Mouse (Mus musculus): ENCODE data around the gene Olfr487.
"Not testable (repeated sequence)": the region's sequence is repeated elsewhere in the genome, so short reads cannot be mapped to it uniquely, and the experiment has no call there.

Gene Olfr487

DNA sequence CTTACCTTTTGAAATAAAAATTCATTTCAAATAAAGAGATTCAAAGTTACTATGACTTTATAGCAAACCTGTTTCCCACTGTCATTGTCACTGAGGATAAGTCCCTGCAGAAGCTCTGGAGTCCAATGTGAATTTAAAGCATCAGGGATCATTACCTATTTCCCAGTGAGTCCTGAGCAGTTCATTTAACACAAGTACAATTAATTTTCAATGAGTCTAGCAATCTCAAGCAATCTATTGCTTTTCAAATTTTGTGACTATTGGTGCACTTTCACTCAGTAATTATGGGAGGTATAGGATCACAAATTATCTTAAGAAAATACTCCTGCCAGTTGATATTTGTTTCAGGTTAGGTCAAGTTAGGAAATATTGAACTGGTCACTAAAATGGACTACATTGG is at the start of gene Olfr487:
Olfr487 (minus strand) TSS at position 101 of the 400 bp plus-strand sequence.
- DNase-seq (ENCODE audit: low spot score in 2 of 2), result not testable (repeated sequence)

DNA sequence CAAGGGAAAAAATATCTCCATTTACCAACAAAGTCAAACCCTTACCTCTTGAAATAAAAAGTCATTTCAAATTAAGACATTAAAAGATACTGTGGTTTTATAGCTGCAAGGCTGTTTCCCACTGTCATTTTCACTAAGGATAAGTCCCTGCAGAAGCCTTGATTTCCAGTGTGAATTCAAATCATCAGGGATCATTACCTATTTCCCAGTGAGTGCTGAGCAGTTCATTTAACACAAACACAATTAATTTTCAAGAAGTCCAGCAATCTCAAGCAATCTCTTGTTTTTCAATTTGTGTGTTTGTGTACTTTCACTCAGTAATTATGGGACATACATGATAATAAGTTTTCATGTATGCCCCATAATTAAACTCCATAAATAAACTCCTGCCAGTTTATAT is 43.8 kb upstream of the Olfr487 start, which contains the start of gene Olfr488:
Olfr488 (minus strand) TSS at position 101 of the 400 bp plus-strand sequence.
- DNase-seq (ENCODE audit: low spot score in 2 of 2), result no peak

DNA sequence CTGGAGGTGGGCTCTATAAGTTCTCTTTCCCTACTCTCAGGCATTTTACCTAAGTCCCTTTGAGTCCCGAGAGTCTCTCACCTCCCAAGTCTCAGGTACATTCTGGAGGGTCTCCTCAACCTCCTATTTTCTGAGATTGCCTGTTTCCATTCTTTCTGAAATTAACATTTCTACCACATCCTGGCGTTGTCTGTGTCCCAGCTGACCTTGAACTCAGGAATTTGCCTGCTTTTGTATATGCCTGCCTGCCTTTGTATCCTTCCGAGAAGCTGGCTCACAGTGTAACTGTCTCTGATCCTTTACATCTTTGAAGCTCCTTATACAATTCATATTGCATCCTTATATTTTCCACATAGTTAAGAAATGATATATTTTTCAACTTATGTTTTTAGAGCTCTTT is 19.1 kb upstream of the Olfr487 start:
- DNase-seq (ENCODE audit: low spot score in 2 of 2), result no peak

DNA sequence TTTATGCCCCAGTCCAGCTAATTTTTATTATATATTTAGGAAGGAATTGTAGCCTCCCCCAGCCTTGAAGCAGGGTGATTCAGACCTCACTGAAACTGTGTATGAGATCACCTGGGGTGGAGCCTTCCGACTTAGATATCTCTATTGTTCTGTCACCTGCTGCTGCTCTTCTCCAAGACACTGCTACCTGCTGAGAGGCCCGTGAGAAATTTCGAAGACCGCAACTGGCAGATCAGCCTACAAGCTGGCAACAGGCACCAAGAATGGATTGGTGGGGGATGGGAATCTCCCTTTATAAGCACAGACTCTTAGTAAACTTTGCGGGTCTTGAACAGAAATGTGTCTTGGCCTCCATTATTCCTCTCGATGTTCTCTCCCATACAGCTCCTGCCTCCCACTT is 17.5 kb downstream of the Olfr487 start:
- no peak for DNase-seq (ENCODE audit: low spot score in 2 of 2)

DNA sequence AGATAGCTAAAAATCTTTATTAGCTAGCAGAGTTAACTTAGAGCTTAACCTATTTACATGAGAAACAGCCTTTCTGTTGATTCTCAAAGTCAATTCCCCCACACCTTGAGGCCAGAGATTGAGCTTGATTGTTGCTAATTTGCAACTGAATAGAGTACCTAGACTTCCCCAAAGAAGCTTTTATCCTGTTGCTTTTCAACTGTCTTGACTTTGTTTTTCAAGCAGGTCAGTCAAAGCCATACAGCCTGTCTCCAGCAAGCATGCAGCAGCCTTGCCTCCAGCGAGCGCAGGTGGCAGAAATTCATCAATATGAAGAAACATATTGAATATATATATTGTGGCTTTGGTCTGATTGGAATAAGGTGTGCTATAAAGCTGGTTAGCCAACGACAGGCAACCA is 18.1 kb downstream of the Olfr487 start:
- DNase-seq (ENCODE audit: low spot score in 2 of 2), result not testable (repeated sequence)

DNA sequence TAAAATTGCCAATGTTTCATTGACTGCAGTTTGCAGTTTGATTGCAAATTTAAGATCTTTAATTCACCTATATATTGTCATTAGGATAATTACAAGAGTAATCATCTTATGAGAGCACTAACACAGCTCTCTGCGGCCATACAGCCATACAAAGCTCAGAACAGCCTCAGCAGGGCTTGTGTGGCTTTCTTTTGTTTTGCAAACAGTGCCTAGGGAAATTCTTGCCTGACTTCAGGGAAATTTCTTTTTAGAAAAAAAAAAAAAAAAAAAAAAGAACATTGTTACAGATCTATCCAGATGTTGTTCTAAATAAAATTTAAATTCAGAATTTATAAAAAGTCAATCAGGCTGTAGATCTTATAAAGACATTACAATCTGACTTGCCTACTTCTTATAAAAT is 21.7 kb downstream of the Olfr487 start:
- not testable (repeated sequence) for DNase-seq (ENCODE audit: low spot score in 2 of 2)

DNA sequence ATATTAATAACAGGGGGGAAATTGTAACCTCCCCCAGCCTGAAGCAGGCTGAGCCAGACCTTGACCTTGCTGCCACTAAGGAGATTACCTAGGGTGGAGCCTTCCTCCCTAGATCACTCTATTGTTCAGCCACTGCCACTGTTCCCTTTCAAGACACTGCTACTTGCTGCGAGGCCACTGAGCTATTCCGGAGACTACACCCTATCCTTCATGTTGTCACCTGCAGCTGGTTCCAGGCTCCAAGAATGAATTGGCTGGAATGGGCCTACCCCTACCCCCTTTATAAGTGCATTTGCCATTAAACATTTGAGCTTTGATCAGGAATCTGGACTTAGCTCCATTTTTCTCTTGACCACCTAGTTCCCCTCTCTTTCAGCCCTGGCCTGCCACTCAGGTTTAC is 23.2 kb downstream of the Olfr487 start:
- not testable (repeated sequence) for DNase-seq (ENCODE audit: low spot score in 2 of 2)

DNA sequence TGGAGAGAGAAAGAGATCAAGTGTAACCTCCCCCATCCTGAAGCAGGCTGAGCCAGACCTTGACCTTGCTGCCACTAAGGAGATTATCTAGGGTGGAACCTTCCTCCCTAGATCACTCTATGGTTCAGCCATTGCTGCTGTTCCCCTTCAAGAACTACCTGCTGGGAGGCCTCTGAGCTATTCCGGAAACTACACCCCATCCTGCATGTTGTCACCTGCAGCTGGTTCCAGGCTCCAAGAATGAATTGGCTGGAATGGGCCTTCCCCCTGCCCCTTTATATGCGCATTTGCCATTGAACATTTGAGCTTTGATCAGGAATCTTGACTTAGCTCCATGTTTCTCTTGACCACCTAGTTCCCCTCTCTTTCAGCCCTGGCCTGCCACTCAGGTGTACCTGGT is 29.2 kb downstream of the Olfr487 start:
- not testable (repeated sequence) for DNase-seq (ENCODE audit: low spot score in 2 of 2)

DNA sequence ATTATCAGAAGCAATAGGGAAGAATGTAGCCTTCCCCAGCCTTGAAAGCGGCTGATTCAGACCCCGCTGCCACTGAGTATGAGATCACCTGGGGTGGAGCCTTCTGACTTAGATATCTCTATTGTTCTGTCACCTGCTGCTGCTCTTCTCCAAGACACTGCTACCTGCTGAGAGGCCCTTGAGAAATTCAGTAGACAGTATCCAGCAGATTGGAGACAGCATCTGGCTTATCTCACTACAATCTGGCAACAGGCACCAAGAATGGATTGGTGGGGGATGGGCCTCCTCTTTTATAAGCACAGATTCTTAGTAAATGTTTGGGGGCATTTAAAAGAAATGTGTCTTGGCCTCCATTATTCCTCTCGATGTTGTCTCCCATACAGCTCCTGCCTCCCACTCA is 30.0 kb downstream of the Olfr487 start:
- DNase-seq (ENCODE audit: low spot score in 2 of 2), result not testable (repeated sequence)

DNA sequence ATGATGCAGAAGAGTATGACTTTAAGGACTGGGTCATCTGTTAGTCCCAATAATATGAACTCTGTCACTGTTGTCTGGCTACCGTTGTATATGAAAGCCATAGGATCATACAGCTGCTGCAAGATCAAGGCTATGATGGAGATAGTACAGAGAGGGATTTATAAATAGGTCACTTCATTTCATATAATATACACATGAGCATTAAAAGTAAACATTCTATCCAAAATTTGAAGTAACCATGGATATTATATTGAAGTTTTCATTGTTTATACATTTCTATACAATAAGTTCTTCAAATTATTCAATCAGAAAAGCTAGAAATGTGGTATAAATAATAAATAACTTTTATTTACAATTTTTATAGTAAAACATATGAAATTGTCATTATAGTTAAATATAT is 41.8 kb downstream of the Olfr487 start, which contains the start of gene Olfr486:
Olfr486 (minus strand) TSS at position 101 of the 400 bp plus-strand sequence.
- not testable (repeated sequence) for DNase-seq (ENCODE audit: low spot score in 2 of 2)

DNA sequence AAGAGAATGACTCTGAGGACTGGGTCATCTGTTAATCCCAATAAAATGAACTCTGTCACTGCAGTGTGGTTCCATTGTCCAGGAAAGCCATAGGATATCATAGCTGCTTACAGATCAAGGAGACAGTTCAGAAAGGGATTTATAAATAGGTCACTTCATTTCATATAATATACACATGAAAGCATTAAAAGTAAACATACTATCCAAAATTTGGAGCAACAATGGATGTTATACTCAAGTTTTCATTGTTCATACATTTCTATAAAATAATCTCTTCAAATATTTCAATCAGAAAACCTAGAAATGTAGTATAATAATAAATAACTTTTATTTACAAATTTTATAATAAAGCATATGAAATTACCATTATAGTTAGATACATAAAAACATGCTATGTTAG is 54.7 kb downstream of the Olfr487 start, which contains the start of gene Olfr485:
Olfr485 (minus strand) TSS at position 101 of the 400 bp plus-strand sequence.
- no peak for DNase-seq (ENCODE audit: low spot score in 2 of 2)

Measured in spleen, postnatal 14 days (tissue).